ENCODE assay signal across 8 mouse cellular contexts in the genomic region with DNA sequence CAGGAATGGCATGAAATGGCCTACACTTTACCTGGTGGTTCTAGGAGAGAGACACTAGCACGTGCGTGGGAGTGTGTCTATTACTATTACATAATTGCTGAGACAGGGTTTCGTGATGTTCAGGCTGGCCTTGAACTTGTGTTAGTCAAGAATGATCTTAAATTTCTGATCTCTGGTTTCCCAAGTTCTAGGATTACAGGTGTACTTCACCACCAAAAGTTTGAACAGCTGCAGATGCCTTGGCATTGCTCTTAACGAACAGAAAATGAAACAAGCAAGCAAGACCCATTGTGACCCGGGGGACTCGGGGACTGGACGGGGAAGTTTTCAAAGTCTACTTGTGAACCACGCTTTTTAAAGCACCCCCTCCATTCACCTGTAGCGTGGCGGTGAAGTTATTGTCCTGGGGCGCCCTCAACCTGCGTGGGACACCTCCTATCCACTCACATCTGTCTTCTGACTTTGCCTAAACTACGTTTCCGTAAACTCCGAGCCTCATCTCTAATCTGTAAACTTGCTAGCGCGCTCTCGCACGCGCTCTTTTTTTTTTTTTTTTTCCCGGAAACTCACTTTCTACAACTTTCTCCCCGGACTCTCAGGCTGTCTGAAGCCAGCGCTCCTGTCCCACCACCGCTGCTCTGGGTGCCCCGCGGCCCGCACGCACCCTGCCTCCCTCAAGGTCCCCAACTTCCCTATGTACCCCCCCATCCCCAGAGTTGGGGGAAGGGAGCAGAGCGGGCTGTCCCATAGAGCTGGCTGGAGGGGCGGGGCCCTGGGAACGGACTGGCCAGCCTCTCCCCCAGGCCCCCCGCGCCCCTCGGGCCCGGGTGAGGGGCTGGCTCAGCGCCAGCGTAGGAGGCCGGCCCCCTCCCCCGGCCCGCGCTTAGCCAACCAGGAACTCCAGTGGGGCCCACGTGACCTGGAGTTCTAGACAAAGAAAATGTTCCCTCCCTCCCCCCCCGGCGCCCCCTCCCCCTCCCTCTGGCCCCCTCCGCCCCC.
A peak's percentile ranks its signal among the peaks of the same experiment; 100 is the strongest.
DNase-seq lines count a peak whose midpoint lies in the region; ATAC-seq and TF ChIP-seq lines count a peak whose summit lies in the region.

No protein-coding gene starts in this region.

- peak overlapping the region; percentile 35; the same call in 1 of the 2 replicates for H3K9ac ChIP-seq in hindbrain, postnatal 0 days (replicated peaks; ENCODE audit: low read length)
- peak overlapping the region; percentile 65 for H3K9ac ChIP-seq in neural tube, embryonic 14.5 days (replicated peaks; ENCODE audit: low read depth, low read length)

- H3K4me3 ChIP-seq in hindbrain, postnatal 0 days (ENCODE audit: low read length), result peak overlapping the region; percentile 33
- peak overlapping the region; percentile 78 for H3K4me3 ChIP-seq in lung, adult 2 months (replicated peaks; ENCODE audit: extremely low read depth, low read depth, low read length)
- peak overlapping the region; percentile 35 for H3K4me3 ChIP-seq in neural tube, embryonic 14.5 days (ENCODE audit: low read depth, low read length)

- H3K27ac ChIP-seq in hindbrain, postnatal 0 days, result peak overlapping the region; percentile 46; the same call in 1 of the 2 replicates
- H3K27ac ChIP-seq in neural tube, embryonic 14.5 days (ENCODE audit: low read depth, low read length), result peak overlapping the region; percentile 70

- H3K36me3 ChIP-seq in hindbrain, postnatal 0 days (ENCODE audit: insufficient read depth, low read length), result peaks cover 9% of the 10 kb centered on the region
- H3K36me3 ChIP-seq in neural tube, embryonic 14.5 days (ENCODE audit: control insufficient read depth, insufficient read depth, low read length), result peaks cover 9% of the 10 kb centered on the region; the same call in 1 of the 2 replicates

- peaks cover 51% of the 10 kb centered on the region for H3K4me1 ChIP-seq in hindbrain, postnatal 0 days (ENCODE audit: insufficient read depth, low read length)
- peaks cover 17% of the 10 kb centered on the region for H3K4me1 ChIP-seq in lung, adult 2 months (ENCODE audit: control insufficient read depth, insufficient read depth, low read length)
- H3K4me1 ChIP-seq in neural tube, embryonic 14.5 days (ENCODE audit: control insufficient read depth, insufficient read depth, low read length), result peaks cover 62% of the 10 kb centered on the region

- H3K9me3 ChIP-seq in hindbrain, postnatal 0 days (ENCODE audit: low read length), result no peaks in the 10 kb centered on the region
- no peaks in the 10 kb centered on the region for H3K9me3 ChIP-seq in neural tube, embryonic 14.5 days (ENCODE audit: control insufficient read depth, low read length)

- no peaks in the 10 kb centered on the region for H3K27me3 ChIP-seq in hindbrain, postnatal 0 days (ENCODE audit: insufficient read depth, low read length)
- H3K27me3 ChIP-seq in neural tube, embryonic 14.5 days (ENCODE audit: control insufficient read depth, insufficient read depth, low read length), result no peaks in the 10 kb centered on the region

- peak overlapping the region; percentile 58 for H3K4me2 ChIP-seq in hindbrain, postnatal 0 days (ENCODE audit: low read depth, low read length)
- H3K4me2 ChIP-seq in neural tube, embryonic 14.5 days (ENCODE audit: low read depth, low read length), result peak overlapping the region; percentile 65

- intact Hi-C loops in left cerebral cortex, postnatal 4 days (cut with DNase I), result no loop called here
- intact Hi-C loops in left cerebral cortex, postnatal 25 days (cut with DNase I), result no loop called here

- 7% methylated on average over 41 of the region's 45 CpGs for WGBS in hindbrain, postnatal 0 days
- WGBS in lung, adult 2 months, result 4% methylated on average over 43 of the region's 45 CpGs
- WGBS in neural tube, embryonic 14.5 days, result 4% methylated on average over 38 of the region's 45 CpGs

- peak; percentile 68 for DNase-seq in left cerebral cortex, postnatal 4 days
- no peak for DNase-seq in left cerebral cortex, adult 18-20 months (ENCODE audit: low spot score in 2 of 2)
- peak; percentile 79 for DNase-seq in hindbrain, postnatal 0 days (ENCODE audit: low spot score)
- no peak for DNase-seq in lung, adult 2 months
- no peak for DNase-seq in layer of hippocampus, postnatal 14 days (ENCODE audit: low spot score in 2 of 2)
- DNase-seq in left cerebral cortex, postnatal 25 days (ENCODE audit: low spot score in 2 of 2), result no peak

- TF ChIP-seq CTCF in hindbrain, postnatal 0 days (IDR thresholded peaks at IDR 0.05; ENCODE audit: low read depth), result no peak
- TF ChIP-seq CTCF in lung, adult 2 months (IDR thresholded peaks at IDR 0.05; ENCODE audit: insufficient read depth, low read length), result no peak

- 0 out of 2 replicates have a peak, but pooled peaks have one; percentile 9 for TF ChIP-seq POLR2A in lung, adult 2 months (IDR thresholded peaks at IDR 0.05; ENCODE audit: borderline replicate concordance, extremely low read depth, low read depth, low read length)

- 0 out of 2 replicates have a peak, but pooled peaks have one; percentile 18 for ATAC-seq in erythroblast, adult 5-6 weeks (replicated peaks; ENCODE audit: low FRiP score, poor library complexity, severe bottlenecking)
- ATAC-seq in hindbrain, postnatal 0 days, result peak; percentile 25
- ATAC-seq in neural tube, embryonic 14.5 days (ENCODE audit: low read depth), result peak; percentile 50

Comparison
In these comparisons a context has a peak if more than half of its experiments do, and no peak if none do; other contexts are left out.
1. DNase-seq: peak in left cerebral cortex, postnatal 4 days (single experiment) and hindbrain, postnatal 0 days (single experiment); none in left cerebral cortex, adult 18-20 months (0 of 2), lung, adult 2 months (single experiment), layer of hippocampus, postnatal 14 days (0 of 2) and left cerebral cortex, postnatal 25 days (0 of 2).
2. Peak in every context shown above with its lines, with median percentiles within 50 percentile points of each other: ATAC-seq and H3K4me3 ChIP-seq.